Mouse (Mus musculus) liver, adult 2 months (tissue): ENCODE data around the gene Nav2. TPM values are rescaled to one million over a fixed set of nuclear protein-coding genes. Genes with fewer than 3 reads are reported as not detected.

ENCODE experiments used
- DNase-seq: peaks from one replicate; pipeline ENCODE4 v3.0.0-alpha.2; 2011; ENCODE audit warnings: low read depth, low spot score; ENCODE audit errors: extremely low read depth
- H3K27ac ChIP-seq: fragments of 200-500 bp; replicated peaks from 2 replicates; pipeline ENCODE4 v1.5.1; 2012; ENCODE audit warnings: low read depth, mild to moderate bottlenecking, control low read depth, inconsistent platforms, low read length; ENCODE audit not compliant: insufficient read depth
- H3K27me3 ChIP-seq: fragments of 200-500 bp; 2 replicates; pipeline ENCODE4 v1.6.1; 2012; ENCODE audit warnings: mild to moderate bottlenecking, moderate library complexity, low read length, inconsistent platforms; ENCODE audit not compliant: control insufficient read depth, insufficient read depth
- H3K36me3 ChIP-seq: fragments of 200-500 bp; 2 replicates; pipeline ENCODE4 v1.6.1; 2012; ENCODE audit warnings: low read length, inconsistent platforms; ENCODE audit not compliant: control insufficient read depth, insufficient read depth
- H3K4me1 ChIP-seq: fragments of 200-500 bp; 2 replicates; pipeline ENCODE4 v1.6.1; 2011; ENCODE audit warnings: low read length; ENCODE audit not compliant: control insufficient read depth, insufficient read depth
- H3K4me3 ChIP-seq: fragments of 200-500 bp; 2 replicates; pipeline ENCODE4 v1.5.1; 2011; ENCODE audit warnings: low read depth, mild to moderate bottlenecking, control low read depth, low read length, moderate library complexity; ENCODE audit not compliant: insufficient read depth
- H3K79me2 ChIP-seq: fragments of 200-500 bp; 2 replicates; pipeline ENCODE4 v1.6.1; 2012; ENCODE audit warnings: inconsistent platforms, mild to moderate bottlenecking, low read length, moderate library complexity; ENCODE audit not compliant: control insufficient read depth, insufficient read depth
- H3K9ac ChIP-seq: fragments of 200-500 bp; 2 replicates; pipeline ENCODE4 v1.6.1; 2012; ENCODE audit warnings: low read depth, mild to moderate bottlenecking, control low read depth, inconsistent platforms, low read length
- CTCF ChIP-seq: fragments of 200-500 bp; IDR thresholded peaks from 2 replicates; pipeline ENCODE4 v1.5.1; 2011; ENCODE audit warnings: low read depth, low read length, control low read depth
- POLR2A ChIP-seq: fragments of 200-500 bp; IDR thresholded peaks from 2 replicates; pipeline ENCODE4 v1.6.1; 2011; ENCODE audit warnings: low read length, control low read depth; ENCODE audit not compliant: insufficient read depth; ENCODE audit errors: extremely low read depth
- WGBS: fragments of 180-500 bp; shearing (Covaris S2); methylation state at CpG from one replicate; pipeline ENCODE4 v1.1.7; 2018; 5-methylcytosine and 5-hydroxymethylcytosine counted together
- polyA plus RNA-seq: library from polyadenylated mRNA; depleted of rRNA; stranded (reverse); fragments of >200 nt; gene quantifications from 2 replicates; pipeline ENCODE4 v1.2.3, GENCODE M21; 2012
- total RNA-seq: library from RNA; depleted of rRNA; stranded (reverse); fragments of >200 nt; gene quantifications from 2 replicates; pipeline ENCODE4 v1.2.3, GENCODE M21; 2014

Gene Nav2
- total and polyA plus RNA-seq, 2 experiments: 11.1 to 17.6 TPM

DNA sequence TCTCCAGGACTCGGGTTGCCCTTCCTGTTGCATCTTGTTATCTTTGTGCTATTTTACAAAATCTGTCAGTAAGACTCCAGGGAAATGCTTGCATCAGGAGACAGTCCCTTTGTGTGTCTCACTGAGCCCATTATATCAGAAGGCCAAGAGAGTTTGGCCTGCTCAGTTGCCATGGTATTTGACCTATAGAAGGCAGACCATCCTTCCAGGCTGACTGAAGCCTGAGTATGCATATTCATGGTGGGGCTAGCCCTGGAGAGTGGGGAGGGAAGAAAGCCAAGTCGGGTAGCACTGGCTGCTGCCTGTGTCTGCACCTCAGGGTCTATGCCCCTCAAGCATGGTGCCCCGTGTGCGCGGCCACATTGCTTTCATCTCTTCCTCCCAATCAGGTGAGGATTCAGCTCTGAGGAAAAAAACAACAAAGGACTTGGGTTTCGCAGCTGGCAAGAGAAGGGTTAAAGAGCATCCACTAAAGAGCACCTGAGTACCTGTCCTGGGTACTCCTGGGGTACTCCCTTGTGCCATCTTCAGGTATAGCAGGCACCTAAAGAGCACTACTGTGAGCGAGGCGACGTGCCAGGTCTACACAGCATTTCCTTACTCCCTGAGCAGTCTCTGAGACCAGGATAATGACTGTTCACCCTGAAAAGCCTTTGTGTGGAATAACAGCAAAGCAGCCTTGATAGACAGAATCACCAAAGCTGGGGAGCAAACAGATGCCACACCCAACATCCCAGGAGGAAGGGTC is 144.5 kb downstream of the Nav2 start:
- Histone ChIP-seq H3K27me3 (no peaks in the 10 kb centered on the region), H3K27ac (no peak overlapping the region), H3K79me2 (no peaks in the 10 kb centered on the region), H3K4me1 (no peaks in the 10 kb centered on the region), H3K9ac (no peak overlapping the region), H3K4me3 (no peak overlapping the region), H3K36me3 (no peaks in the 10 kb centered on the region)
- TF ChIP-seq POLR2A (no peak), CTCF (no peak)
- DNase-seq: no peak
- WGBS: 88% methylated on average over 9 of the region's 9 CpGs

GRCm38 (mm10) chr7:49055273-49055672 is 146.8 kb downstream of the Nav2 start:
- Histone ChIP-seq H3K4me1 (no peaks in the 10 kb centered on the region), H3K9ac (no peak overlapping the region), H3K4me3 (no peak overlapping the region), H3K36me3 (no peaks in the 10 kb centered on the region), H3K27me3 (no peaks in the 10 kb centered on the region), H3K79me2 (no peaks in the 10 kb centered on the region), H3K27ac (no peak overlapping the region)
- 80% methylated on average over 10 of the region's 10 CpGs for WGBS
- TF ChIP-seq CTCF: no peak
- no peak for TF ChIP-seq POLR2A
- DNase-seq: no peak

- Histone ChIP-seq H3K9ac (no peak overlapping the region), H3K27ac (no peak overlapping the region), H3K4me1 (no peaks in the 10 kb centered on the region), H3K27me3 (no peaks in the 10 kb centered on the region), H3K79me2 (no peaks in the 10 kb centered on the region), H3K4me3 (no peak overlapping the region), H3K36me3 (no peaks in the 10 kb centered on the region)
- DNase-seq: no peak
- WGBS: 79% methylated on average over 8 of the region's 8 CpGs
- no peak for TF ChIP-seq POLR2A
- no peak for TF ChIP-seq CTCF
Measured at GRCm38 (mm10) chr7:49058304-49059012, 149.9 kb downstream of the Nav2 start.

DNA sequence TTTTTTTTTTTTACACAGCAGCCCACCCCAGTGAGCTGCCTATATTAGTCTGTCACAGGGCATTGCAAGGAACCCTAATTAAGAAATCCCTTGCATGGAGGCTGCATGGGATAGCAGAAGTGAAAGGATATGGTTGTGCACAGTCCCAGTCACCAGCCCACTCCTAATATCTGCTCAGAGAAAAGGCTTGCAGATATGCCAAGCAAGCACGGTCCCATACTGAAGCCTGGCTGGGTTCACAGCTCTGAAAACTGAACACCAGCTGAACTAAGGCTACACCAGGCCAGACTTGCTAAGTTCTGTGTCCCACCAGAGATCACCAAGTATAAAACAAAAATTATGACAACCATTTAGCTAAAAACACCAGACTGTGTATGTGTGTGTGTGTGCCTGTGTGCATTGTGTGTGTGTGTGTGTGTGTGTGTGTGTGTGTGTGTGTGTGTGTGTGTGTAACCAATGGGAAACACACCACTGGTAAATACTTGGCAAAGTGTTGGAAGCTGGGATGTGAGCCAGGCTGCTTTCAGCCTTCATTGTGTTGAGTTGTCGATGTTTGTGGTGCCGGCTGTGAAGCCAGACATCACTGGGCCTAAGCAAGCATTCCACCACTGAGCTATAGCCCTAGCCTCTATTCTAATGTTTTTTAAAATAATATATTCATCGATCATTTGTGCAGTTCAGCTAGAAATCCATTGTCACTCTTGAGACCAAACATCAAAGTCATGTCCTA is 156.4 kb downstream of the Nav2 start:
- H3K4me3 ChIP-seq: no peak overlapping the region
- H3K36me3 ChIP-seq: no peaks in the 10 kb centered on the region
- H3K79me2 ChIP-seq: no peaks in the 10 kb centered on the region
- H3K27me3 ChIP-seq: no peaks in the 10 kb centered on the region
- DNase-seq: no peak
- WGBS: 56% methylated on average over 4 of the region's 4 CpGs
- TF ChIP-seq POLR2A (no peak), CTCF (no peak)
- no peak overlapping the region for H3K9ac ChIP-seq
- H3K27ac ChIP-seq: no peak overlapping the region
- no peaks in the 10 kb centered on the region for H3K4me1 ChIP-seq

DNA sequence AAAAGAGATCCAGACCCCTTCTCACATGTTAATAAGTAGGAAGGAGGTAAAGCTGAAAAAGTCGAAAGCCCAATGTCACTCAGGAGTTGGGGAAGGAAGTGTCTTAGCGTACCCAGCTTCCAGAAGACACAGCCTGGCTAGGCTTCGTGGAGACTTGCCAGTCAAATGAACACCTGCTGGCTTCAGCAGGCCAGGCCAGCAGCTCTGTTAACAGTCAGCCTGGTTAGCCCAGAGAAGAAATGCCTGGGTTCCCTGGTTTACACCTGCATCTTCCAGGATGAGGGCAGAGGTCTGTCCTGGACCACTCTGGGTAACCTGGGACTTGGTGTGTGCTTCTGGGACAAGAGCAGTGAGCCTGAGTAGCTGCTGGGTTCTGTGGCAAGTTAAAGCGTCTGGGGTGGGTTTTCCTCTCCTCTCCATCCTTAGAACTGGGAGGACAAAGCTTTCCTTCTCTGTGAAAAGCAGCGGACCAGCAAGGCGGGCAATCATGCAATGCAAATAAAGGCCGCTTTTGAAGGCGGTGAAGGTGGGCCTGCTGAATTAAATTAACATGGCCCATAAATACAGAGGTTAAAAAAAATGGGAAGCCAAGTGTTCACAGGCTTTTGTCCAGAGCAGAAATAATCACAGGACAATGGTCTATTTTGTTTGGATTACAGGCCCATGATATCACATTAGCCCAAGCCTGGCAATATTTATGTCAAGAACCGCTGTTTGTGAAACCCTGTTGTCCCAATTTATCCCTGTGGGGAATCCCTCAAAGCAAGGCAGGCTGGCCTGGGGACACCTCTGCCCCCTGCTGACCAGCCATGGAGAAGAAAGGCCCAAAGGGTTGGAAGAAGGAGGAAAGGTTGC is 157.3 kb downstream of the Nav2 start:
- Histone ChIP-seq H3K4me3 (no peak overlapping the region), H3K36me3 (no peaks in the 10 kb centered on the region), H3K27ac (no peak overlapping the region), H3K79me2 (no peaks in the 10 kb centered on the region), H3K27me3 (no peaks in the 10 kb centered on the region), H3K4me1 (no peaks in the 10 kb centered on the region), H3K9ac (no peak overlapping the region)
- TF ChIP-seq POLR2A: no peak
- TF ChIP-seq CTCF: peak; percentile 64
- 80% methylated on average over 9 of the region's 9 CpGs for WGBS
- DNase-seq: peak; percentile 5
